Mouse (Mus musculus): ENCODE data around the gene Trim43a.
A peak's percentile ranks its signal among the peaks of the same experiment; 100 is the strongest.
"Not testable (repeated sequence)": the region's sequence is repeated elsewhere in the genome, so short reads cannot be mapped to it uniquely, and the experiment has no call there.

Trim43a gene

GRCm38 (mm10) chr9:88580591-88580990, at the start of gene Trim43a:
Trim43a (plus strand) TSS chr9:88580891.
- DNase-seq: not testable (repeated sequence)

- DNase-seq: no peak
Observed at GRCm38 (mm10) chr9:88534093-88534492, 46.6 kb upstream of the Trim43a start.

- DNase-seq: no peak
Observed at GRCm38 (mm10) chr9:88539546-88540224, 41.0 kb upstream of the Trim43a start.

- no peak for DNase-seq
Observed at GRCm38 (mm10) chr9:88542816-88543215, 37.9 kb upstream of the Trim43a start.

- no peak for DNase-seq
Observed at GRCm38 (mm10) chr9:88545534-88545933, 35.2 kb upstream of the Trim43a start.

- peak; percentile 27 for DNase-seq
Observed at GRCm38 (mm10) chr9:88546166-88546565, 34.5 kb upstream of the Trim43a start.

- DNase-seq: no peak
Observed at GRCm38 (mm10) chr9:88546657-88547056, 34.0 kb upstream of the Trim43a start.

- no peak for DNase-seq
Observed at GRCm38 (mm10) chr9:88547270-88547669, 33.4 kb upstream of the Trim43a start.

- DNase-seq: peak; percentile 73
Observed at GRCm38 (mm10) chr9:88547851-88548613, 32.7 kb upstream of the Trim43a start, which contains the start of gene Zfp949. Zfp949 (plus strand) TSS chr9:88548020.

- no peak for DNase-seq
Observed at GRCm38 (mm10) chr9:88548614-88548945, 32.1 kb upstream of the Trim43a start.

- no peak for DNase-seq
Observed at GRCm38 (mm10) chr9:88553071-88553470, 27.6 kb upstream of the Trim43a start.

- no peak for DNase-seq
Observed at GRCm38 (mm10) chr9:88558146-88558545, 22.5 kb upstream of the Trim43a start.

GRCm38 (mm10) chr9:88561476-88561875, 19.2 kb upstream of the Trim43a start:
- DNase-seq: not testable (repeated sequence)

GRCm38 (mm10) chr9:88570471-88570870, 10.2 kb upstream of the Trim43a start:
- DNase-seq: not testable (repeated sequence)

- not testable (repeated sequence) for DNase-seq
Observed at GRCm38 (mm10) chr9:88593708-88594107, 13.0 kb downstream of the Trim43a start.

GRCm38 (mm10) chr9:88599206-88600162, 18.8 kb downstream of the Trim43a start:
- peak; percentile 97 for DNase-seq

GRCm38 (mm10) chr9:88625803-88626514, 45.3 kb downstream of the Trim43a start:
- DNase-seq: not testable (repeated sequence)

GRCm38 (mm10) chr9:88638125-88638524, 57.4 kb downstream of the Trim43a start:
- not testable (repeated sequence) for DNase-seq

Measured in cerebellum, adult 11 months (tissue).